Comparison of ENCODE assay signal across 8 mouse cellular contexts in genomic region chr1:179624354-179624753, GRCm38 (mm10). TPM values are rescaled to one million over a fixed set of nuclear protein-coding genes. Genes with fewer than 3 reads are reported as not detected.
DNase-seq lines count a peak whose midpoint lies in the region; ATAC-seq and TF ChIP-seq lines count a peak whose summit lies in the region.
"Had no signal": no experiment of that assay in that cellular context is flagged by ENCODE, and none has a peak within 500 bp of the region (broad histone marks: within the 10 kb centered on the region; RNA-seq: fewer than 3 reads in every experiment).

No protein-coding gene starts in this region.

- no peak overlapping the region for H3K27ac ChIP-seq in left cerebral cortex, adult 2 months
- no peak overlapping the region for H3K27ac ChIP-seq in bone marrow macrophage, adult 2 months (ENCODE audit: insufficient read depth, low read depth, low read length)
- H3K27ac ChIP-seq in embryonic fibroblast, embryonic 13.5 days (ENCODE audit: insufficient read depth, low read length) = no peak overlapping the region

- no peaks in the 10 kb centered on the region for H3K4me1 ChIP-seq in bone marrow macrophage, adult 2 months (ENCODE audit: control insufficient read depth, insufficient read depth, low read length)
- H3K4me1 ChIP-seq in embryonic fibroblast, embryonic 13.5 days (ENCODE audit: control insufficient read depth, insufficient read depth, low read length) = no peaks in the 10 kb centered on the region

- TF ChIP-seq POLR2A in bone marrow macrophage, adult 2 months (IDR thresholded peaks at IDR 0.05; ENCODE audit: borderline replicate concordance, low read depth, low read length) = no peak
- no peak for TF ChIP-seq POLR2A in embryonic fibroblast, embryonic 13.5 days (IDR thresholded peaks at IDR 0.05; ENCODE audit: low read depth, low read length)

- H3K4me3 ChIP-seq in left cerebral cortex, adult 2 months = no peak overlapping the region
- no peak overlapping the region for H3K4me3 ChIP-seq in bone marrow macrophage, adult 2 months (ENCODE audit: insufficient read depth, low read length)
- no peak overlapping the region for H3K4me3 ChIP-seq in embryonic fibroblast, embryonic 13.5 days (ENCODE audit: insufficient read depth, low read length)
- H3K4me3 ChIP-seq: myocyte had no signal

- intact Hi-C loops in left cerebral cortex, adult 2 months (cut with DNase I) = loop anchor here (1.0 to 5.0 kb wide), 2 partner anchors 77 to 122 kb away; partner anchors contain the start of genes Cnst and Tfb2m

- peak; percentile 30 to 42 for DNase-seq in left cerebral cortex, adult 2 months (ENCODE audit: extremely low spot score in 1 of 2, low spot score in 2 of 2)
- DNase-seq in left cerebral cortex, adult 8-10 months (ENCODE audit: low spot score in 2 of 2) = no peak
- DNase-seq in ES-CJ7 (ENCODE audit: low read depth, low spot score) = peak; percentile 67
- DNase-seq in kidney, postnatal 36 days = peak; percentile 29 to 82

- ATAC-seq in neutrophil, adult 5-6 weeks (ENCODE audit: extremely low read depth, insufficient number of reproducible peaks, low FRiP score, poor library complexity, severe bottlenecking) = peak; percentile 70; the same call in 1 of the 2 replicates

- TF ChIP-seq CTCF in left cerebral cortex, adult 2 months (IDR thresholded peaks at IDR 0.05) = peak; percentile 67
- peak; percentile 47 for TF ChIP-seq CTCF in bone marrow macrophage, adult 2 months (IDR thresholded peaks at IDR 0.05; ENCODE audit: low read depth, low read length)
- TF ChIP-seq CTCF in embryonic fibroblast, embryonic 13.5 days (IDR thresholded peaks at IDR 0.05; ENCODE audit: borderline replicate concordance, insufficient read depth, low read length) = 0 out of 2 replicates have a peak, but pooled peaks have one; percentile 23

RNA-seq across cellular contexts. Expression of gene Sccpdh, which starts 43.7 kb away (rescaled TPM):
- total RNA-seq in left cerebral cortex, adult 2 months (2021) = 10 to 100 TPM; 49.8 to 56.5 TPM
- total RNA-seq in left cerebral cortex, adult 8-10 months (2022) = 10 to 100 TPM; 65.4 to 75.6 (median 71.6) TPM
- 5.5 and 6.8 TPM in 2 replicates for polyA plus RNA-seq in bone marrow macrophage, adult 2 months (2012; ENCODE audit: insufficient read depth, insufficient read length, missing spikeins)
- polyA plus RNA-seq in embryonic fibroblast, embryonic 13.5 days (2011; ENCODE audit: insufficient read length, low read depth, missing spikeins) = 38.8 and 41.1 TPM in 2 replicates
- total RNA-seq in neutrophil, adult 5-6 weeks (2017) = 2.3 and 9.4 TPM in 2 replicates

Comparison
In these comparisons a context has a peak if more than half of its experiments do, and no peak if none do; other contexts are left out.
1. DNase-seq: peak in left cerebral cortex, adult 2 months (2 of 2), ES-CJ7 (single experiment) and kidney, postnatal 36 days (2 of 2); none in left cerebral cortex, adult 8-10 months (0 of 2).
2. Peak in every context shown above with its lines, with median percentiles within 50 percentile points of each other: CTCF ChIP-seq.